Mouse (Mus musculus) hindbrain, postnatal 0 days (tissue): ENCODE data around the gene Pigl. TPM values are rescaled to one million over a fixed set of nuclear protein-coding genes. Genes with fewer than 3 reads are reported as not detected.

Experiments
- ATAC-seq: fragments of 200-750 bp; cut with Nextera tagmentation; 2 replicates; pipeline ENCODE4 v1.8.0; 2017; ENCODE audit warnings: mild to moderate bottlenecking, moderate TSS enrichment, moderate library complexity
- DNase-seq: peaks from one replicate; pipeline ENCODE4 v3.0.0-alpha.2; 2015; ENCODE audit warnings: low spot score
- H3K27ac ChIP-seq: fragments of 300-500 bp; sonication (generic); 2 replicates; pipeline ENCODE4 v1.5.1; 2014; ENCODE audit warnings: mild to moderate bottlenecking
- H3K27me3 ChIP-seq: fragments of 300-500 bp; sonication (generic); 2 replicates; pipeline ENCODE4 v1.6.1; 2014; ENCODE audit warnings: low read length, mixed read lengths; ENCODE audit not compliant: insufficient read depth
- H3K36me3 ChIP-seq: fragments of 300-500 bp; sonication (generic); 2 replicates; pipeline ENCODE4 v1.6.1; 2014; ENCODE audit warnings: low read length, mixed read lengths; ENCODE audit not compliant: insufficient read depth
- H3K4me1 ChIP-seq: fragments of 300-500 bp; sonication (generic); 2 replicates; pipeline ENCODE4 v1.6.1; 2014; ENCODE audit warnings: antibody characterized with exemption, low read length, mixed read lengths; ENCODE audit not compliant: insufficient read depth
- H3K4me2 ChIP-seq: fragments of 300-500 bp; sonication (generic); 2 replicates; pipeline ENCODE4 v1.6.1; 2014; ENCODE audit warnings: low read depth, mild to moderate bottlenecking, low read length, moderate library complexity, mixed read lengths
- H3K4me3 ChIP-seq: fragments of 300-500 bp; sonication (generic); 2 replicates; pipeline ENCODE4 v1.5.1; 2014; ENCODE audit warnings: low read length
- H3K9ac ChIP-seq: fragments of 300-500 bp; sonication (generic); replicated peaks from 2 replicates; pipeline ENCODE4 v1.6.1; 2014; ENCODE audit warnings: mild to moderate bottlenecking, low read length, moderate library complexity, mixed read lengths
- H3K9me3 ChIP-seq: fragments of 300-500 bp; sonication (generic); 2 replicates; pipeline ENCODE4 v1.6.1; 2016; ENCODE audit warnings: low read length, mixed read lengths
- CTCF ChIP-seq: IDR thresholded peaks from 2 replicates; pipeline ENCODE4 v1.5.1; 2016; ENCODE audit warnings: antibody characterized with exemption, control low read depth, low read depth
- WGBS: fragments of 180-500 bp; shearing (Covaris S2); extraction: QIAGEN DNeasy Blood & Tissue Kit; methylation state at CpG from one replicate; pipeline ENCODE4 v1.1.7; 2014; 5-methylcytosine and 5-hydroxymethylcytosine counted together
- polyA plus RNA-seq: library from polyadenylated mRNA; unstranded; fragments of >200 nt; fragmentation: Nextera tagmentation; extraction: Ambion mirVana; gene quantifications from 2 replicates; pipeline ENCODE4 v1.2.1, GENCODE M21; 2015
- total RNA-seq: library from RNA; depleted of rRNA; stranded (reverse); fragments of >200 nt; gene quantifications from 2 replicates; pipeline ENCODE4 v1.2.3, GENCODE M21; 2014

Pigl gene
- total and polyA plus RNA-seq, 2 experiments from 2014 or later, result 6.7 to 6.9 TPM

DNA sequence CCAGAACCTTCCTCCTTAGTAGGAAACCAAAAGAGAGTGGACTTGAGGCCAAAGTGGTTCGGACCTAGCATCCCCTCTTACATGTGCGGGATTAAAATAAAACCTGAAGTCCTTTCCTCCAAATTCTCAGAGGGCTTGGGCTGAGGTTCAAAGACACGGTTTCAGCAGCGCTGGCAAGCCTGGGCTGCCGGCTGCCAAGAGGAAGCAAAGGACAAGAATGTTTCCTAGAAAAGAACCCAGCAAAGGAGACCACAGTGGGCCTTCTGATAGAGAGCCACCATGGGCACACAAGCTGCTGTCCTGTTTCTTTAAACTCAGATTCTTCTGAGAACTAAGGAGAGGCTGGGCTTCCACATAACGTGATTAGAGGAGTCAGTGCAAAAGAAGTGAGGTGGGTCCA, 20.7 kb downstream of the Pigl start:
- Histone ChIP-seq H3K4me1 (no peaks in the 10 kb centered on the region), H3K27ac (peak overlapping the region; percentile 12; the same call in 1 of the 2 replicates), H3K36me3 (no peaks in the 10 kb centered on the region), H3K4me2 (no peak overlapping the region), H3K27me3 (no peaks in the 10 kb centered on the region), H3K9ac (no peak overlapping the region), H3K9me3 (no peaks in the 10 kb centered on the region), H3K4me3 (no peak overlapping the region)
- TF ChIP-seq CTCF, result no peak
- no peak for ATAC-seq
- no peak for DNase-seq
- WGBS, result 63% methylated on average over 6 of the region's 6 CpGs

GRCm38 (mm10) chr11:62479581-62479980, 21.3 kb downstream of the Pigl start:
- Histone ChIP-seq H3K9me3 (no peaks in the 10 kb centered on the region), H3K4me1 (no peaks in the 10 kb centered on the region), H3K9ac (no peak overlapping the region), H3K36me3 (no peaks in the 10 kb centered on the region), H3K4me3 (no peak overlapping the region), H3K27me3 (no peaks in the 10 kb centered on the region), H3K27ac (0 out of 2 replicates have a peak overlapping the region, but pooled peaks have one; percentile 12), H3K4me2 (no peak overlapping the region)
- 86% methylated on average over 5 of the region's 5 CpGs for WGBS
- ATAC-seq (no peak), DNase-seq (no peak)
- no peak for TF ChIP-seq CTCF

- Histone ChIP-seq H3K27ac (no peak overlapping the region), H3K27me3 (no peaks in the 10 kb centered on the region), H3K4me2 (no peak overlapping the region), H3K9ac (no peak overlapping the region), H3K4me3 (no peak overlapping the region), H3K4me1 (no peaks in the 10 kb centered on the region), H3K36me3 (no peaks in the 10 kb centered on the region), H3K9me3 (no peaks in the 10 kb centered on the region)
- TF ChIP-seq CTCF, result no peak
- ATAC-seq, result no peak
- DNase-seq, result no peak
- 93% methylated on average over 1 of the region's 1 CpGs for WGBS
Observed at GRCm38 (mm10) chr11:62486949-62487348, 28.7 kb downstream of the Pigl start.

- ATAC-seq (no peak), DNase-seq (no peak)
- Histone ChIP-seq H3K27ac (no peak overlapping the region), H3K4me3 (no peak overlapping the region), H3K9me3 (no peaks in the 10 kb centered on the region), H3K36me3 (no peaks in the 10 kb centered on the region), H3K27me3 (no peaks in the 10 kb centered on the region), H3K4me2 (no peak overlapping the region), H3K9ac (no peak overlapping the region), H3K4me1 (no peaks in the 10 kb centered on the region)
- no peak for TF ChIP-seq CTCF
- 89% methylated on average over 10 of the region's 10 CpGs for WGBS
Observed at GRCm38 (mm10) chr11:62487540-62488350, 29.5 kb downstream of the Pigl start.

GRCm38 (mm10) chr11:62493701-62494100, 35.4 kb downstream of the Pigl start:
- Histone ChIP-seq H3K4me3 (no peak overlapping the region), H3K36me3 (no peaks in the 10 kb centered on the region), H3K27ac (no peak overlapping the region), H3K9me3 (no peaks in the 10 kb centered on the region), H3K4me2 (no peak overlapping the region), H3K4me1 (0 out of 2 replicates have a peak, but pooled peaks cover 7% of the 10 kb centered on the region), H3K27me3 (no peaks in the 10 kb centered on the region), H3K9ac (no peak overlapping the region)
- WGBS, result 98% methylated on average over 6 of the region's 6 CpGs
- DNase-seq, result no peak
- no peak for TF ChIP-seq CTCF
- no peak for ATAC-seq

DNA sequence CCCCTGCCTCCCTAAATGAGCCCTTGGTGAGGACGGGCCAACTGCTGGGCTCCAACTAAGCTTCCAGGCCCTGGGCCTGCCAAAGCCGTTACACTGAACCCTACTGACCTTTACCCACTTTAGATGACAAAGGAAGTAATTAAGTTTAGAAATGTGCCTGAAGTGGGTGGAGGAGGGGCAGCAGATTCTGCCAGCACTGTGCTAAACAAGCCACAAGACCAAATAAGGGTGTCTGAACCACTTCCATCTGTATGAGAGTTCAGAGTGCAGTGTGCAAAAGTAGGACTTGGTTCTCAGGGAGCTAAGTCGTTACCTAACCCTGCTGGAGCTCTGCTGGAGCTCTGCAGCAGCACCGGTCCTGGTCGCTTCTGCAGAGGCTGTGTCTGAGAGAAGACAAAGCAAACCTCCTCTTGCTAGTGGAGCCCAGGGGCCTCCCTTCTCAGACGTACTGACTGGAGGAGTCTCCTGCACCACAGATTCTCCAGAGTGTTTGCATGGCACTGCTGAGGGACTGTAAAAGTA, 36.6 kb downstream of the Pigl start:
- Histone ChIP-seq H3K36me3 (no peaks in the 10 kb centered on the region), H3K27me3 (no peaks in the 10 kb centered on the region), H3K4me1 (0 out of 2 replicates have a peak, but pooled peaks cover 7% of the 10 kb centered on the region), H3K4me3 (no peak overlapping the region), H3K9ac (no peak overlapping the region), H3K27ac (peak overlapping the region; percentile 27; the same call in 1 of the 2 replicates), H3K4me2 (no peak overlapping the region), H3K9me3 (no peaks in the 10 kb centered on the region)
- DNase-seq (peak; percentile 10), ATAC-seq (peak; percentile 49; the same call in 1 of the 2 replicates)
- 8% methylated on average over 6 of the region's 6 CpGs for WGBS
- TF ChIP-seq CTCF, result no peak

DNA sequence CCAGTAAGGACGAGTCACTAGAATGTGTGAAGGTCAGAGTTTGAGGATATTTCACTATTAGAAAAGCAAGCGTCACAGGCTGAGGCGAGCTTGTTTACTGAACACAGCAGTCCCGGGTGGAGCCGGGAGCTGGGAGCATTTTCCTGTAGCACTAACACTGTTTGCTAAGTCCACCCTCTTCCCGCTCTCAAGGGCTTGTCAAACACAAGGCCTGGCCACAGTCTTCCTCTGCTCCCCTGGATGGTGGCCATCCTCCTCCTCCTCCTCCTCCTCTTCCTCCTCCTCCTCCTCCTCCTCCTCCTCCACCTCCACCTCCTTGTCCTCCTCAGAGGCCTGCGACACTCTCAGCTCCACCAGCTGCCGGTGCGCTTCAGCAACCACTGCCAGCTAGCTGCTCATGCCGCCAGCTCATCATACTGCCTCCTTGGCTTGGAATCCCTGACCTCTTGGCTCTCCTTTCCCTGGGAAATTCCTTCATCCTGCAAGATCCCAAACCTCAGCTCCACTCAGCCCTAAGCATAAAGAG, 37.1 kb downstream of the Pigl start:
- DNase-seq, result no peak

More for the DNA sequence above, 37.1 kb downstream of the Pigl start:
- H3K27me3 ChIP-seq, result no peaks in the 10 kb centered on the region
- no peaks in the 10 kb centered on the region for H3K9me3 ChIP-seq
- WGBS, result 31% methylated on average over 10 of the region's 10 CpGs
- TF ChIP-seq CTCF, result no peak
- H3K27ac ChIP-seq, result peak overlapping the region; percentile 27; the same call in 1 of the 2 replicates
- no peak overlapping the region for H3K4me2 ChIP-seq
- ATAC-seq, result no peak
- H3K4me3 ChIP-seq, result no peak overlapping the region
- H3K4me1 ChIP-seq, result 0 out of 2 replicates have a peak, but pooled peaks cover 7% of the 10 kb centered on the region
- no peak overlapping the region for H3K9ac ChIP-seq
- no peaks in the 10 kb centered on the region for H3K36me3 ChIP-seq
